Mouse (Mus musculus) c-Kit-positive CD71-positive TER-119-negative erythroid progenitor cells, embryonic 14.5 days (primary cell): ENCODE results near the gene Fads6.

Source experiments
- DNase-seq: peaks from one replicate; pipeline ENCODE4 v3.0.0-alpha.2; 2013; ENCODE audit warnings: low read depth

The Fads6 gene

DNA sequence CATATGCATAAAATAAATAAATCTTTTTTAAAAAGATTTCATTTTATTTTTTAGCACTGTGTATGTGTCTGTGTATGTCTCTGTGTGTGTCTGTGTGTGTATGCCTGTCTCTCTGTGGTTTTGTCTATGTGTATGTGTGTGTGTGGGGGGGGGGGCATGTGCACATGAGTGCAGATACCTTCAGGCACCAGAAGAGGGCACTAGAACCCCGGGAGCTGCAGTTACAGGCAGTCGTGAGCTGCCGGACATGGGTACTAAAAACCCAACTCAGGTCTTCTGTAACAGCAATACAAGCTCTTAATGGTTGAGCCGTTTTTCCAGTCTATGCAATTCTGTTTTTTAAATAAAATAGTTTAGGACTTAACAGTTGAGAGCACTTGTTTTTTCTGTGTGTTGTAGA lies 3.3 kb upstream of the Fads6 start:
- DNase-seq, result no peak

DNA sequence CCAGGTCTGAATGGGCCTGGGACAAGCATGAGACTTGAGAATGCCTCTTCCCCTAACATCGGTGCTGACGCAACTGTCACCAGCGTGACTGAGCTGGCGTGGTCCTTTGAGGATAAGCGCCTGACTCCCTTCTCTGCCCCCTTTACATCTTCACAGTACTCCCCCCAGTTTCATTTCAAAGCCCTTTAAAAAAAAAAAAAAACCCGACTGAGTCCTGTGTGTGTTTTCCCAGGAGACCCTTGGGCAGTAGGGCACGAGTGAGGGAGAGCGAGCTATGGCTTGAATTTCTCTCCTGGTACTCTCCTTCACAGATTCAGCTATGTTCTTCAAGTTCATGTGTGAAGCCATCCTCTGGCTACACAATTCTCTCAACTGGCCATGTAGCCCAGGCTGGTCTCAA lies 697 bp upstream of the Fads6 start:
- no peak for DNase-seq

DNA sequence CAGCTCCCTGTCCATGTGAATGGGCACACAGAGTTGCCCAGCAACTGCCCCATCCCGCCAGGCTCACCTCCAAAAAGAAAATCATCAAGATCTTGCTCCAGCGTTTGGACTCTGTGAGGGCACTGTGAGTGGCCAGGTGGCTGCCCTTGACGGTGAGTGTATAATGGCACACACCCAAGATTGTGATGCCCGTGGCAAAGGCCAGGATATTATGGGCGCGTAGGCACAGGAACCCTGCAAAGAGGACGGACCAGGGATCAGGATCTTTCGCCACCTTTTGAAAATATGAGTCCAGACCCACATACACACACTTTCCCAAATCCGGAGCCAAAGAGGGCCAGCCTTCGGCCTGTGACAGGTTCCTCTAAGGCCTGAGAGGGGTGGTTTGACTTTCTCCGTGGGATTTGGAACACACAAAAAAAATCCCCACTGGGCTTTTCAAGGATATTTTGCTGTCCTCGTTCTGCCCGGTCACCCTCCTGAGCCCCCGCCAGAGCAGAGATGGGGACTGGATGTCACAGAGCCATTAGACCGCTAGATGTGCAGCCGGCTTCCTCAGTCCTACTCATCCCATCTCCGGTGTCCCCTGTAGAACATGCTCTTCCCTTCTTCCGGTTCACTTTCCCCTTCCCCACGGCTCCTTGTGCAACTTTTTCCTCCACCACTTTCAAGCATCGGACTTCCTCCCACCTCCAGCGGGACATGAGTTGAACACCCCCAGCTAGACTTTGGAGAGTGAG lies 822 bp downstream of the Fads6 start:
- DNase-seq, result no peak

DNA sequence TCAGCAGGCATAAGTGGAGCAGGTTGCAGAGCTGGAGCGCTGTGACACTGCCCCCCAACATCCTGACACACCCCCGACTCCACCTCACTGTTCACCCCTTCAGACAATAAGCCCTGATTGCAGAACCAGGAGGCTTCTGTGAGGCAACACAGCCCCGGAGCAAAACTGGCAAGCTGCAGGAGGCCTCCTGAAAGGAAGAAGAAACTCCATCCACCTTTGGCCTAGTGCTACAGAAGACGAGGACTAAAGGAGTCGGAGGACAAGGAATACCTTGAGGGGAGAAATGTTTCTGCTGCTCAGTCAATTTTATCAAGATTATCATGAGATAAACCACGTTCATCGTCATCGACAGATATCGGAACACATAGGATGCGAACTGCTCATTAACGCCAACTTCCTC lies 1.5 kb downstream of the Fads6 start:
- DNase-seq, result no peak

DNA sequence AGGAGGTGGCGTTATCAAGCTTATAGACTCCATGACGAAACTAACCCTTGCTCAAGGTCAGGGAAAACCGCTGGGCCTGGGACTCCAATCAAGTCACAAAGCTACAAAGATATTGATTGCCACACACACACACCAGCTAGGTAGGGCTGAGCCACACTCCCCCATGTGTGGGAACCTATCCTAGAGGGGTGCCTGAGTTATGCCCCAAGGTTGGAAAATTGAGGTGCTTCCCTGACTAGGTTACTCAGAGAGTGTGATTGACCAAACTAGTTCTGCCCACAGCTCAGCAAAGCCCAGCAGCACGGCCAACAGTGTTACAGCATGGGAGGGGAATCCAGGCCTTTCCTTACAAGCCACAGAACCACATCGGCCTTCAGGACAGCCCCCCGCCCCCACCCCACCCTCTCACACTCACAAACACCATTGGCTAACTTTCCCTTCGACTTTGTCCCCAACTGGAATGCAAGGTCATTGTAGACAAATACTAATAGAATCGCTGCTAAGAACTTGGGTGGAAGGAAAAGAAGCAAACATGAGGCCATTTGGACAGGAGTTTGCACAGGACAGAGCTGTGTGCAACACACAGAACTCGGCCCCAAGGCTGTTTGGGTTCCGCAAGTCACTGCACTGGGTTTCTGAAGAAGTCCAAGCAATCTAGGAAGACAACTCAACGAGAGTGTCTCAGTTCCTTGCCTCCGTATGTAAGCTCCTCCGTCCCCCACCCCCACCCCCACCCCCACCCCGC lies 4.7 kb downstream of the Fads6 start:
- no peak for DNase-seq

DNA sequence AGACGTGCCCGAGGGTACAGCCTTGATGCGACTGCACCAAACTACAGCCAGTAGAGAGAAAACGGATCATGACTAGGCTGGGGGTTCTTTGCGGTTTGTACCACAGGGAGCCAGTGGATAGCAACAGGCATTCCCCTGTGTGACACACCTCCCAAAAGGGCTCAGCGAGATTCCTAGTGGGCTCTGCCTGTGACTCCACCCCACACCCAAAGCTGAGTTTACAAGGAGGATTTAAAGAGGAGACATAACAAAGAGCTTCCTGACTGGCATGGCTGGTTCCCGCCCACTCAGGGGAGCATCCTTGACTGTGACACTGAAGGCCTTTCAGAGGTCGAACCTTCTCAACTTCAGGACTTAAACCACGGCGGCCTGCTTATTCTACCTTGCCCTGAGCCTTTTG lies 6.0 kb downstream of the Fads6 start:
- no peak for DNase-seq

DNA sequence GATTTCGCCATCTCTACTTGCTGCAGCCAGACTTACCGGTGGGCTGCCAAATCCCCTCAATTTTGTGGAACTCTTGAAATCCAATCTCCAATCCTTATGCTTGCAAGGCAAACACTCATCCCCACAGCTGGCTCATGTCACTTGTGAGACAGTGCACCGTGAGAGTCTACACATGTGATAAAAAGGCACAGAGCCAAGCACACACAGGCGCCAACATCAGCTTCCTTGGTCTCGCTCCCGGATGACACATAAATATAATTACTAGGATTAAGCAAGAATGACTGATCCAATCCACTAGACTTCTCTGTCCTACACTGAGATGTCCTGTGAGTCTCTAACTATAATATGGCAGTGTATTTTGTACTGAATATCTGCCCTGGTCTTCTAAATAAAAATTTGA lies 6.5 kb downstream of the Fads6 start:
- no peak for DNase-seq

DNA sequence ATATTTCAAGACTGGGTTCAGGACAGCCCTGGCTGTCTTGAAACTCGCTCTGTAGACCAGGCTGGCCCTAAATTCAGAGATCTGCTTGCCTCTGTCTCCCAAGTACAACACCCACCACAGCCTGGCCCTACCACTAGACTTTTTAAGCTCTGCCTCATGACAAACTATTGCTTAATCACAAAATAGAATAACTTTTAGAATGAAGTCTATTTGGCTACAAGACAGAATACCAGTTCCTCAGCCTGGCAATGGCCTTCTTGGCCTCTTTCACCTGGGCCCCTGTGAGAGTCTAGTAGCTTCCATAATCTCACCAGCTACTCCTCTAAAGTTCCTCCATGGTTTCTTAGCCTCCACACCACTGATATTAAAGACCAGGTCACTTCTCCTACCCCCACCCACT lies 7.1 kb downstream of the Fads6 start:
- DNase-seq, result no peak

DNA sequence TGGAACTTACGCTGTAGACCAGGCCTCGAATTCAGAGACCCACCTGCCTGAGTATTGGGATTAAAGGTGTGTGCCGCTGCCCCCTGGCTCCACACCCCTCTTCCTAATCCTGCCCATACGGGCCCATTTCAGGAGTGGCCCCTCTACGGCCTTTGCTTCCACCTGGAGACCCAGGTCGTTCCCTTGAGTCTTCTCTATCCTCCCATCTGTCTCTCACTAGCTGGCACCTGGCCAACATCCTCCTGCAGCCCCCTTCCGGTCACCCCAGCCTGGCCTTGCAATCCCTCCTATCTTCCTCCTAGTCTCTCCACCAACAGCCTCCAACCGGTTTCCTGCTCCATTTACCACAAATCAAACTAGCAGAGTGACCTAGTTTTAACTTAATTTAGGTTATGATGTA lies 7.6 kb downstream of the Fads6 start:
- no peak for DNase-seq

DNA sequence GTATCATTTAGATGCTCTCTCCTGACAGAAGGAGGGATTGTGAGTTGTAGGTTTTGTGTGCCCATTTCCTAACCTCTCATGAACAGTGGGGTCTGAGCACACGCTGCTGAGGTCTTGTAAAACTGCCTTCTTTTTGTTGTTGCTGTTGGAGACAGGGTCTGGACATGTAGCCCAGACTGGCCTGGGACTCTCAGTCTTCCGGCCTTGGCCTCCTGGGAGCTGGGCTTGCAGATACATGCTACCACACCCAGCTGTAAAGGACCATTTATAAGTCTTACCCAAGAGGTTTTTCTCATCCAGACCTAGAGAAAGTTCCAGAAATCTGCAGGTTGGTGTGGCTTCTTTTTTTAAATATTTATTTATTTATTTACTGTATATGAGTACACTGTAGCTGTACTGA lies 9.2 kb downstream of the Fads6 start:
- no peak for DNase-seq

DNA sequence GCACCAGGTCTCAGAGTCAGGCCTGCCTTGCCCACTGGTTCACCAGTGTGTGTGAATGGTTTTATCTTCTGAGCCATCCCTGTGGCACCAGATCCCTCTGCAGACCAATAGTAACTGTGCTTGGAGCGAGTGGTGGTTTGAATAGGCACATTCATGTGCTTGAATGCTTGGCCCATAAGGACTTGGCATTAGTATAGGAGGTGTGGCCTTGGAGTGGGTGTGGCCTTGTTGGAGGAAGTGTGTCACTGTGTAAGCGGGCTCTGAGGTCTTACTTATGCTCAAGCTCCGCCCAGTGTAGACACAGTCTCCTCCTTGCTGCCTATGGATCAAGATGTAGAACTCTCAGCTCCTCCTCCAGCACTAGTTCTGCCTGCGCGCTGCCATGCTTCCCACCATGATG lies 10.1 kb downstream of the Fads6 start:
- no peak for DNase-seq

DNA sequence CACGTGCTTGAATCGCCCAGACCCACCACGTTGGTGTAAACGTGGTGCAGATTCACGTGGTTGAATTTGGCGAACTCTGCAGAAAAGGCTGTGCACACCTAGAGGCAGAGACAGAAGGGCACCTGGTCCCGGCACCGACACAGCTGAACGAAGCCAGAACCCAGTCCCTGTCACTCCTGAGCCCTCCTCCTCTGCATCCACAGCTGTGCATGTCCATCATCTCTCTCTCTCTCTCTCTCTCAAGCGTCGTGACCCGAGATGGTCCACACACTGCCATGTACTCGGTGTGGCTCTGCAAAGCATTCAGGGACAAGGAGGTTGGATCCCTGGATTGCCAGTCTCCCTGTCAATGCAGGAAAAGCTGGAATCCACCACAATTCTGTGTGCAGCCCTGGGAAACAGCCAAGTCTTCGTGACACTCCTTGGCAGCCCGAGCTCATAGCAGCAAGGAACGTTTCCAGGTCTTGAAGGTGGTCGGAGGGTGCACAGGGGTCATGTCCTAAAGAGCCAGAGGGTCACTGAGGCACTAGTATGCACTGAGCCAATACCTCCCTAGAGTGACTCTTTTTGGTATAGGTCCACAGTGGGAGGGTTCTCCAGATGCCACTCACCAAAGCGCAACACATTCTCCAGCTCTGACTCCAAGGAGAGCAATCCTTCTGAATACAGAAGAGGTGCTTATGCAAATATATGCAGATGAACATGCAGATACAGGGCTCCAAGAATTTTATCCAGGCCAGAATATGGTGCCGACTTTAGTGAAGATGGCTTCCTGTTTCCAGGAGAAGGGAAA lies 11.1 kb downstream of the Fads6 start:
- no peak for DNase-seq

DNA sequence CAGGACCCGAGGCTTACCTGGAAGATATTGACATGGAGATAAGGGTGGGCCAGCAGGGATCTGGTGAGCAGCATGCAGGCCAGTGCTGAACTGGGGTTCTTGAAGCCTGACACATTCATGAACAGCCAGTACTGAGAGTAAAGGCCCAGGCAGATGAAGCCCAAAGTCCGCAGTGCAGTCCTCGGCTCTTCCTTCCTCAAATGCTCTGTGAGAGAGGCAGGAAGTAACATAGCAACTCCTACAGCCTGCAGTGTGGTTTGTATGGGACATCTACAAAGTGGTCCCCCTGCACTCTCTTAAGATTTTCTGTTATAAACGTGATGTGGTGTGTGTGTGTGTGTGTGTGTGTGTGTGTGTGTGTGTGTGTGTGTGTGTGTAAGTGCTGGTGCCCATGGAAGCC lies 12.2 kb downstream of the Fads6 start:
- no peak for DNase-seq

DNA sequence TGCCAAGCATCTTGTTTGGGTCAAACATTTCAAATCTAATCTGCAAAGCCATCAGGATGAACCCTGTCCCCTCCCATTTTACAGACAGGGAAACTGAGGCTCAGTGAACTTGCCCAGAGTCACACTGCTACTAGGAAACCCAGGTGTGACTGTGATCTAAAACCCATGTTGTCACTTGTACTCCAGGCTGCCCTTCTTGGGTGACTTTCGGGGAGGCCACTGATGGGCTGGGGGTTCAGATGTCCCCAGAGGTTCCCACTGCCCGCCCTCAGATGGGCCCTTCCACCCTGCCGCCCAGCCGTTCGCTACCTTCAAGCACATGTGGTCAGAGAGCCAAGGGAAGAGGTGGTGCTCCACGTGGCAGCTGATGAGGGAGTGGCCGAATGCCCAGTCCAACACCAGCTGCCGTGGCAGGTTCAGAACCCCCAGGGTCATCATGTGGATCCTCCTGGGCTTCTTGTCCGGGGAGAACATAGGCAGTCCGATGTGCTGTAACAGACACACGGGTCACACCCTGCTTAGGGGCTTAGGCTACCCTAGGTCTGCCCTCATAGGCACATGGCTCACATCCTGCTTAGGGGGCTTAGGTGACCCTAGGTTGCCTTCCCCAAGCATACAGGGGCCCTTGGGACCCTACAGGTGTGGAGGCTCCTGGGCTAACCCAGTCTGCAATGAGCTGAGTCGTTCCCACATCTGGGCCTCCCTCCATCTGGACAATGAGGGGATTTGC lies 13.4 kb downstream of the Fads6 start:
- DNase-seq, result no peak

DNA sequence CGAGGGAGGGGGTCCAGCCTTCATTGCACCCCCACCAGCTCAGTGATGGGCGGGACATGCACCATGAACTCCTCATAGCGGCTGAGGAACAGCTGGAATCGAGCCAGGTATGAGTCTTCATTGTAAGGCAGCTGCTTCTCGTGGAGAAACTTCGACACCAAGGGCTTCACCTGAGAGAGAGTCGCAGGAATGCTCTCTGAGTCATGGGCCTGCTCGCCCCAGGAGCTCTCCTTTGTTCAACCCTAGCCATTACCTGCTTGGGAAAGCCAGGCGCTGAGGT lies 14.0 kb downstream of the Fads6 start:
- no peak for DNase-seq

DNA sequence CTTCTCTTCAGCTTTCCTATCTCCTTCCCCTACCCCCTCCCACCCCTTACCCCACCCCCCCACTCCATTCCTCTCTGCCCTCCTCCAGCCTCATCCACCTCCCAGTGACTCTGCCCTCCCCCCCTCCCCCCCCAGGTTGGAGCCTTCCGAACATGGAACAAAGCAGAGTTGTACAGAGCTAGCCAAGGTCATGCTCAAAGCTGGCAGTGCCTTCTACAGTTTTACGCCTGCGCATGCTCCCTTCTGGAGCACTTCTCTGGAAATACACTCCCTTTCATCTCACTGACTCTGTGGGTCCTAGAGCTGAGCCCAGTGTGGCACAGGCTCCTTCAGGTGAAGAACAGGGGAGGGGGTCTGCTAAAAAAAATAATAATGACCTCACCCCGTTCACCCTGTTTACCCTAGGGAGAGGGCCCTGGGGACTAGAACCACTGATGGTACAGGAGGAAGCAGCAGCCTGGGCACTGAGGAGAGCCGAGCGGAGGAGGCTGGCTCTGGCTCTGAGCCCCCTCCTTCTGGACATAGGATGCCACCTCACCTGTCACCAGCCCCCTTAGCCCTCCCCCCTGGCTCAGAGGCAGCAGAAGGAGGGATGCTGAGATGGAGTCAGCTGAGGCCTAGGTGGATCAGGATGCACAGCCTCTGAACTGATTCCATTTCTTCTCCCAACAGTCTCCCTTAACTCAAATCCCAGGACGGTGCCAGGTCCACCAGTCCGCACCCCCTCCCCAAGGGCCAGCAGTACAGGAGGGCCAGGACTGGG lies 14.6 kb downstream of the Fads6 start:
- no peak for DNase-seq

DNA sequence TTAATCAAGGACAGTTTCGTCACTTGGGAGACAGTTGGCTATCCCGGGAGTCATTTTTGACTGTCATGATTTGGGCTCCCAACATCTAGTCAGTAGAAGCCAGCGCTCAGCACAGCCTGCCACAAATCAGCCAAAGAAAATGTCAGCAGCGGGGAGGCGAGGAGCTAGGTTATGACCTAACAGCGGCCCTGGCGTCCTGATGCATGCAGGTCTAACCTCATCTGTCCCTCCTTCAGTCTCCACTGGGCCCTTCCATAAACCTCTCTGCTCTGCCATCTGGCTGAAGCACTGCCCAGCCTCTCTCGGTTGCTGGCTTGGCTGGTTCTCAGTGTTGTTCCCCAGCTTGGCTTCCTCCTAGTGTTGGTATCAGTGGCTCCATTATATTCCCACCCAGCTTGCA lies 15.2 kb downstream of the Fads6 start:
- no peak for DNase-seq

DNA sequence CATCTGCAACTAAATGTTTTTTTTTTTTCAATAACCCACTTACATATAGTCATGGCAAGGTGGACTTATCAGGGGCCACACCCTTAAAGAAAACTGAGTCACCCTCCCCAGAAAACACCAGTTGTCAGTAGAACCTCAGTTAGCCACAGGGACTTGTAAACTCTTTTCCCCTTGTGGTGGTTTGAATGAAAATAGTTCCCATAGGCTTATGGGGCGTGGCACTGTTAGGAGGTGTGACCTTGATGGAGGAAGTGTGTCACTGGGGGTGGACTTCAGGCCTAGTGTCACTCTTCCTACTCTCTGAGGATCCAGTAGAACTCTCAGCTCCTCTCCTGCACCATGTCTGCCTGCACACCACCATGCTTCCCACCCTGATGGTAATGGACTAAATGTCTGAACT lies 17.7 kb downstream of the Fads6 start:
- DNase-seq, result peak; percentile 77

DNA sequence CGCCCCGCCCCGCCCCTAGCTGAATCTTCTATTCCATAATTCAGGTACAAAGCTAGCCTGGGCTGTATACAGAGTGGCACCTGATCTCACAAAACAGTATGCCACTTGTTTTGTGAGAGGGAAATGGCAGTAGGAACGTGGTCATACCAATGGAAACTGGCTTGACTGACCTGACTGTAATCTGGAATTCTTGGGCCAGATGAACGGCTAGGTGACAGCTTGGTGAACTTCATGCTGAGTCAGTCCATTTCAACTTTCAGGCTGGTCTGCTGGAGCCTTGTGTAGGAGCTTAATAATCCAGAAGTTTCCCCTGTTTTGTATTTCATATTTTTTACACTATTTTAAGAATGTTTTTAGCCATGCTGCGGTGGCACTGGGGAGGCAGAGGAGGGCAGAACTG lies 19.3 kb downstream of the Fads6 start:
- DNase-seq, result no peak

DNA sequence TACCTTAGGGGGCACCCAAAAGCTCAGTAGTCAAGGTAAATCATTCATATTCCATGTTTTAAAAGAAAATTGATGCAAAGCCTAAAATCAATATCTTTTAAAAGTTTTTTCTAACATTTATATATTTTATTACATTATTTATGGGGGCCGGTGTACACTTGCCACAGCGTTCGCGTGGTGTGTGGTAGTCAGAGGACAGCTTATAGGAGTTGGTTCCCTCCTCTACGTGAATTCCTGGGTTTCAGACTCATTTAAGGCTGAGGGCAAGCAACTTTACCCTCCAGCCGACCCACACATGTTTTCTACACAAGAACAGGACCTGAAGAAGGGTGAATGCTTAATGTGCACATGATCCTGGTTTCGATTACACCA lies 19.9 kb downstream of the Fads6 start:
- no peak for DNase-seq

DNA sequence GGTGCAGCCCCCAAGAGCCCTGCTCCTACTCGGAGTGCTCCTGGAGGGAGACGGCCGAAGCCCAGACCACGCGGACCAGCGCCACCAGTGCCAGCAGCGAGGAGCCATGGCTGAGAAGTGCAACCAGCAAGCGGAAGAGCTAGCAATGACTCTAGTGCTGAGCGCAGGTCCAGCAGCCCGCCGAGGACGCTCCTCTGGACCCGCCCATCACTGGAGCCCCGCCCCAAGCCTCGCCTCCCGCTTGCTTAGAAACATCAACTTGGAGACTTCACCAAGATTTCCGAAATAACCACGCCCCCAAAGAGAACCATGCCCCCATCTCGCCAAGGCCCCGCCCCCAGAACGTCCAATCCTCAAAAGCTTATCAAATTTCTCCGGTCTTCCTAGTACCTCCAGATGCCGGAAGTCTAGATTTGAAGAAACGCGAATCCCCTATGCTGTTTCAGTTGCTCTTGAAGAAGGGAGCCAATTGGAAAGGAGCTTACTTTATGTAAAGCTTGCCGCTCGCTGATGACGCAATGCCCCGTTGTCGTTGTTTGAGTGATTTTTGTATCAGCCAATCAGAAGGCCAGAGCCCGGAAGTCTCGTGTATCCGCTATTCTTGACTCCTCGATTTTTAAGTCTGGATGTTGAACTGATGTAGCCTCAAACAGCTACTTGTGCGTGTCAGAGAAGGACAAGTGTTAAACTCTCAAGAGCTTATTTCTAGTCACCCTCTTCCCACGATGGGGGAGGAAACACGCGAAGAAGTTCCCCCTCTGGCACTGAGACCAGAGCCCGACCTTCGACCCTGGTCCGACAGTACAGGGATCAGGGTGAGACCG lies 20.5 kb downstream of the Fads6 start, which contains the start of gene Fdxr:
Gene Fdxr, minus strand, starts transcription at position 271 of the 824 bp plus-strand sequence.
- peak; percentile 100 for DNase-seq
